ENCODE assay signal across 1 mouse cellular context in genomic region chr13:92844586-92845221, GRCm38 (mm10).
TF ChIP-seq lines count a peak whose summit lies in the region.

Mtx3 (plus strand) TSS chr13:92844760.

TF ChIP-seq in MEL, 35 proteins besides CTCF, POLR2A, EP300 and RAD21 (continued from another document):
- TF ChIP-seq TBP (IDR thresholded peaks at IDR 0.05; ENCODE audit: low read depth, low read length): no peak; the same call in 1 of the 2 replicates
- no peak for TF ChIP-seq TAL1 (IDR thresholded peaks at IDR 0.05; ENCODE audit: low read length)
